Mouse (Mus musculus): ENCODE results near the gene Nrip3. TPM values are rescaled to one million over a fixed set of nuclear protein-coding genes. Genes with fewer than 3 reads are reported as not detected.

Gene Nrip3
- polyA plus RNA-seq, 1 experiment from 2014 or later: 1.5 TPM

GRCm38 (mm10) chr7:109799168-109799567 lies 17.3 kb upstream of the Nrip3 start:
- Histone ChIP-seq H3K9me3 (replicated peaks) (no peaks in the 10 kb centered on the region), H3K36me3 (no peaks in the 10 kb centered on the region), H3K27me3 (ENCODE audit: low read depth, poor library complexity, severe bottlenecking) (peaks cover 16% of the 10 kb centered on the region; the same call in 1 of the 2 replicates), H3K27ac (replicated peaks) (no peak overlapping the region), H3K4me3 (no peak overlapping the region), H3K4me1 (no peaks in the 10 kb centered on the region)
- DNase-seq (ENCODE audit: low spot score): no peak
- 94% methylated on average over 11 of the region's 11 CpGs for WGBS

- peaks cover 9% of the 10 kb centered on the region; the same call in 1 of the 2 replicates for H3K27me3 ChIP-seq (ENCODE audit: low read depth, poor library complexity, severe bottlenecking)
- no peak overlapping the region for H3K4me3 ChIP-seq
- no peaks in the 10 kb centered on the region for H3K9me3 ChIP-seq (replicated peaks)
- no peak overlapping the region for H3K27ac ChIP-seq (replicated peaks)
- H3K36me3 ChIP-seq: no peaks in the 10 kb centered on the region
- 88% methylated on average over 5 of the region's 5 CpGs for WGBS
- H3K4me1 ChIP-seq: no peaks in the 10 kb centered on the region
- DNase-seq (ENCODE audit: low spot score): no peak
Observed at GRCm38 (mm10) chr7:109795564-109795963, 13.7 kb upstream of the Nrip3 start.

- H3K4me1 ChIP-seq: no peaks in the 10 kb centered on the region
- no peaks in the 10 kb centered on the region for H3K36me3 ChIP-seq
- H3K9me3 ChIP-seq (replicated peaks): no peaks in the 10 kb centered on the region
- no peak overlapping the region for H3K27ac ChIP-seq (replicated peaks)
- WGBS: 84% methylated on average over 2 of the region's 2 CpGs
- no peak overlapping the region for H3K4me3 ChIP-seq
- DNase-seq (ENCODE audit: low spot score): no peak
- H3K27me3 ChIP-seq (ENCODE audit: low read depth, poor library complexity, severe bottlenecking): peaks cover 9% of the 10 kb centered on the region; the same call in 1 of the 2 replicates
Observed at GRCm38 (mm10) chr7:109794556-109794955, 12.7 kb upstream of the Nrip3 start.

GRCm38 (mm10) chr7:109792759-109793158 lies 10.9 kb upstream of the Nrip3 start:
- Histone ChIP-seq H3K4me1 (no peaks in the 10 kb centered on the region), H3K27ac (replicated peaks) (no peak overlapping the region), H3K4me3 (no peak overlapping the region), H3K9me3 (replicated peaks) (no peaks in the 10 kb centered on the region), H3K27me3 (ENCODE audit: low read depth, poor library complexity, severe bottlenecking) (peaks cover 9% of the 10 kb centered on the region; the same call in 1 of the 2 replicates), H3K36me3 (no peaks in the 10 kb centered on the region)
- DNase-seq (ENCODE audit: low spot score): peak; percentile 42
- WGBS: 89% methylated on average over 2 of the region's 2 CpGs

DNA sequence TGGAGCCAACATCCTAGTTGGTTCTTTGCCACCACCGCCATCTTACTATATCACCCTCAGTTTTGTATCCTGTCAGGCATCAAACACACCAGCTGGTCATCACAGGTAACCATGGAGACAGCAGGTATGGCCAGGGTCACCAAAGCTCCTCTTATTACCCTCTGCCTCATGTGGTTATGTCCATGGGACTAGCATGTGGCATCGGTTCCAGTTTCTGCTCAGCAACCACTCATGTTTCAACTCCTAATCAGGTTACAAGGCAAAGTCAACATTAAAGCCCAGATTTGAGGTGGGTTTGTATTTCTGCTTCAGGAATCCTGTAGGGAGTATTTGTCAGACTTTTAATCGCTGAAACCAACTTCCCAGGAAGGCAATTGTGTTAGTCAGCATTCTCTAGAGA lies 9.0 kb upstream of the Nrip3 start:
- DNase-seq (ENCODE audit: low spot score): no peak
- WGBS: 78% methylated on average over 3 of the region's 3 CpGs

GRCm38 (mm10) chr7:109787860-109788259 lies 6.0 kb upstream of the Nrip3 start:
- Histone ChIP-seq H3K4me1 (no peaks in the 10 kb centered on the region), H3K4me3 (no peak overlapping the region), H3K36me3 (no peaks in the 10 kb centered on the region), H3K27me3 (ENCODE audit: low read depth, poor library complexity, severe bottlenecking) (peaks cover 17% of the 10 kb centered on the region), H3K9me3 (replicated peaks) (no peaks in the 10 kb centered on the region), H3K27ac (replicated peaks) (no peak overlapping the region)
- no peak for DNase-seq (ENCODE audit: low spot score)
- WGBS: 80% methylated on average over 2 of the region's 2 CpGs

More for the DNA sequence above, 9.0 kb upstream of the Nrip3 start:
- peaks cover 9% of the 10 kb centered on the region; the same call in 1 of the 2 replicates for H3K27me3 ChIP-seq (ENCODE audit: low read depth, poor library complexity, severe bottlenecking)
- no peak overlapping the region for H3K4me3 ChIP-seq
- no peaks in the 10 kb centered on the region for H3K9me3 ChIP-seq (replicated peaks)
- H3K4me1 ChIP-seq: no peaks in the 10 kb centered on the region
- no peaks in the 10 kb centered on the region for H3K36me3 ChIP-seq
- H3K27ac ChIP-seq (replicated peaks): no peak overlapping the region

- Histone ChIP-seq H3K4me3 (no peak overlapping the region), H3K27ac (replicated peaks) (no peak overlapping the region), H3K9me3 (replicated peaks) (no peaks in the 10 kb centered on the region), H3K27me3 (ENCODE audit: low read depth, poor library complexity, severe bottlenecking) (peaks cover 61% of the 10 kb centered on the region), H3K4me1 (peaks cover 17% of the 10 kb centered on the region), H3K36me3 (no peaks in the 10 kb centered on the region)
- DNase-seq (ENCODE audit: low spot score): no peak
- WGBS: 76% methylated on average over 7 of the region's 7 CpGs
Observed at GRCm38 (mm10) chr7:109783281-109783680, 1.5 kb upstream of the Nrip3 start.

GRCm38 (mm10) chr7:109781087-109781469 lies 747 bp downstream of the Nrip3 start:
- no peak for DNase-seq (ENCODE audit: low spot score)
- Histone ChIP-seq H3K27ac (replicated peaks) (peak overlapping the region; percentile 63; the same call in 1 of the 2 replicates), H3K9me3 (replicated peaks) (no peaks in the 10 kb centered on the region), H3K36me3 (no peaks in the 10 kb centered on the region), H3K4me3 (peak overlapping the region; percentile 61), H3K4me1 (peaks cover 17% of the 10 kb centered on the region), H3K27me3 (ENCODE audit: low read depth, poor library complexity, severe bottlenecking) (peaks cover 61% of the 10 kb centered on the region)
- WGBS: 2% methylated on average over 24 of the region's 24 CpGs

DNA sequence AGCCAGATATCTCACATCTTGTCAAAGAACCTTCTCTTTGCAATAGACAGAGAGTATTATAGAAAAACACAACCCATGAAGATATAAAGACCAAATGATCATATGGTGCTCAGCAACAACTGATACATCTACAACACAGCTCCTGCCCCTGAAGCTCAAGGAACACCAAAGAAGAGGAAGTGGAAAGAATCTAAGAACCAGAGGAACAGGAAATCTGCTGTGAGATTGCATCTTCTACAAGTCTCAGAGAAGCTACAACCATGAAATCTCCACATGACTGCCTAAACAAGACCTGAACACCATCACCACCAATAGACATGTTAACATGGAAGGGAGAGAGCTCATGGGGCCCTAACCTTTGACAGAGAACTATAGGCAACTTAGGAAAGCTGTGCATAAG lies 9.6 kb downstream of the Nrip3 start:
- no peak overlapping the region for H3K27ac ChIP-seq (replicated peaks)
- no peak for DNase-seq (ENCODE audit: low spot score)

DNA sequence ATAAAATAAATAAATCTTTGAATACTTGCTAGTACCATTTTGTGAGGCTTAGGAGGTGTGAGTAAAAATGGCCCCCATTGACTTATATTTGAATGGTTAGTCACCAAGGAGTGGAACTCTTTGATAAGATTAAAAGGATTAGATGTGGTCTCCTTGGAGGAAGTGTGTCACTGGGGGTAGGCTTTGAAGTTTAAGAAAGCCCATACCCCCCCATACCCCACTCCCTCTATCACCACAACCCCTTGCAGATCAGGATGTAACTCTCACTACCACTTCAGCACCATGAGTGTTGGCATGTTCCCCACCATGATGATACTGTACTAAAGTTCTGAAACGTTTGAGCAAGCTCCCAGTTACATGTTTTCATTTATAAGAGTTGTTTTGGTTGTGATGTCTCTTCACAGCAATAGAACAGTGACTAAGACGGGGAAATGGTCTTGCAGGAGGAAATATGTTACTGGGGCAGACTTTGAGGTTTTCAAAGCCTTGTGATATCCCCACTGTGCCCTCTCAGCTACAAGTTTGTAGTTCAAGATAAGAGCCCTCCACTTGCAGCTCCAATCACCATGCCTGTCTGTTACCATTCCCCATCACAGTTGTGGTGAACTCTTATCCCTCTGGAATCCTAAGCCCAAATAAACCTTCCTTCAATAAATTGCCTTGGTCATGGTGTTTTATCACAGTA lies 13.0 kb downstream of the Nrip3 start:
- no peak overlapping the region for H3K4me3 ChIP-seq
- no peaks in the 10 kb centered on the region for H3K27me3 ChIP-seq (ENCODE audit: low read depth, poor library complexity, severe bottlenecking)
- H3K9me3 ChIP-seq (replicated peaks): no peaks in the 10 kb centered on the region
- DNase-seq (ENCODE audit: low spot score): no peak
- H3K36me3 ChIP-seq: no peaks in the 10 kb centered on the region
- no peaks in the 10 kb centered on the region for H3K4me1 ChIP-seq
- no peak overlapping the region for H3K27ac ChIP-seq (replicated peaks)
- 56% methylated on average over 2 of the region's 2 CpGs for WGBS

More for the DNA sequence above, 9.6 kb downstream of the Nrip3 start:
- H3K27me3 ChIP-seq (ENCODE audit: low read depth, poor library complexity, severe bottlenecking): no peaks in the 10 kb centered on the region
- H3K9me3 ChIP-seq (replicated peaks): no peaks in the 10 kb centered on the region
- H3K4me3 ChIP-seq: no peak overlapping the region
- H3K4me1 ChIP-seq: no peaks in the 10 kb centered on the region
- no peaks in the 10 kb centered on the region for H3K36me3 ChIP-seq

GRCm38 (mm10) chr7:109767575-109768350 lies 14.1 kb downstream of the Nrip3 start:
- H3K36me3 ChIP-seq: no peaks in the 10 kb centered on the region
- WGBS: 88% methylated on average over 7 of the region's 7 CpGs

GRCm38 (mm10) chr7:109764009-109764408 lies 17.8 kb downstream of the Nrip3 start:
- Histone ChIP-seq H3K4me3 (no peak overlapping the region), H3K27me3 (ENCODE audit: low read depth, poor library complexity, severe bottlenecking) (no peaks in the 10 kb centered on the region), H3K27ac (replicated peaks) (no peak overlapping the region), H3K36me3 (no peaks in the 10 kb centered on the region), H3K9me3 (replicated peaks) (no peaks in the 10 kb centered on the region), H3K4me1 (no peaks in the 10 kb centered on the region)
- DNase-seq (ENCODE audit: low spot score): no peak
- WGBS: 83% methylated on average over 2 of the region's 2 CpGs

More at GRCm38 (mm10) chr7:109767575-109768350, 14.1 kb downstream of the Nrip3 start:
- Histone ChIP-seq H3K9me3 (replicated peaks) (no peaks in the 10 kb centered on the region), H3K4me1 (no peaks in the 10 kb centered on the region), H3K27me3 (ENCODE audit: low read depth, poor library complexity, severe bottlenecking) (no peaks in the 10 kb centered on the region), H3K27ac (replicated peaks) (no peak overlapping the region), H3K4me3 (no peak overlapping the region)
- no peak for DNase-seq (ENCODE audit: low spot score)

- Histone ChIP-seq H3K27ac (replicated peaks) (no peak overlapping the region), H3K36me3 (no peaks in the 10 kb centered on the region), H3K27me3 (ENCODE audit: low read depth, poor library complexity, severe bottlenecking) (no peaks in the 10 kb centered on the region), H3K4me1 (peaks cover 20% of the 10 kb centered on the region), H3K9me3 (replicated peaks) (no peaks in the 10 kb centered on the region), H3K4me3 (no peak overlapping the region)
- DNase-seq (ENCODE audit: low spot score): no peak
- 95% methylated on average over 3 of the region's 3 CpGs for WGBS
Observed at GRCm38 (mm10) chr7:109756291-109756690, 25.5 kb downstream of the Nrip3 start.

Data from midbrain, embryonic 10.5 days (tissue).